Mouse (Mus musculus): ENCODE results near the gene Ccl4. TPM values are rescaled to one million over a fixed set of nuclear protein-coding genes. Genes with fewer than 3 reads are reported as not detected.

Gene Ccl4
- 1.7 and 15.8 TPM in 2 replicates for polyA plus RNA-seq (2015; fragmentation: Nextera tagmentation; extraction: Ambion mirVana)

DNA sequence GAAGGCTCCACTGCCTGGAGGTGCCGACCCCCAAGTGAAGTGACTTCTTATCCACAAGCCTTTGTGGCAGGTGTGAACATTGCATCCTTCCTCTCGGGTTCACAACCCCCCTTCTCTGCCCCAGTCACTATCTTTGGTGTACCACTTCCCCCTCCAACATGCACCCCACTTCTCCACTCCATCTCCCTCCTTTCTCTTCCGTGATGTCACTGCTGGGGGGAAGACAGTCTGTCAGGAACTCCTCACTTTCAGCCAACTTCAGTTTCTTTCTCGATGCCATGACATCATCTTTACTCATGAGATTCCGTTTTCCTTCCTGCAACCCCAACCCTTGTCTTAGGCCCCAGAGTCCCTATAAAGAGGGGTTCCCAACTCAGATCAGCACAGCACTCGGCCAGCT is at the start of gene Ccl4:
Gene Ccl4 (plus strand): TSS at position 381 of the 400 bp plus-strand sequence.
- DNase-seq (ENCODE audit: low spot score) (no peak), ATAC-seq (no peak)
- Histone ChIP-seq H3K4me2 (replicated peaks; ENCODE audit: low read depth, low read length) (no peak within 1 kb of the TSS), H3K36me3 (ENCODE audit: insufficient read depth, low read length) (no peaks in the 10 kb centered on the region), H3K27ac (ENCODE audit: low read length) (no peak within 1 kb of the TSS), H3K27me3 (replicated peaks; ENCODE audit: insufficient read depth, low read length) (no peaks in the 10 kb centered on the region), H3K4me1 (ENCODE audit: insufficient read depth, low read depth, low read length) (no peaks in the 10 kb centered on the region), H3K9ac (replicated peaks; ENCODE audit: low read depth) (no peak within 1 kb of the TSS), H3K4me3 (ENCODE audit: low read depth, low read length) (no peak within 1 kb of the TSS), H3K9me3 (ENCODE audit: low read length) (no peaks in the 10 kb centered on the region)
- WGBS, result 59% methylated on average over 6 of the region's 6 CpGs
- TF ChIP-seq CTCF (IDR thresholded peaks at IDR 0.05) (no peak), EP300 (IDR thresholded peaks at IDR 0.05) (no peak)

DNA sequence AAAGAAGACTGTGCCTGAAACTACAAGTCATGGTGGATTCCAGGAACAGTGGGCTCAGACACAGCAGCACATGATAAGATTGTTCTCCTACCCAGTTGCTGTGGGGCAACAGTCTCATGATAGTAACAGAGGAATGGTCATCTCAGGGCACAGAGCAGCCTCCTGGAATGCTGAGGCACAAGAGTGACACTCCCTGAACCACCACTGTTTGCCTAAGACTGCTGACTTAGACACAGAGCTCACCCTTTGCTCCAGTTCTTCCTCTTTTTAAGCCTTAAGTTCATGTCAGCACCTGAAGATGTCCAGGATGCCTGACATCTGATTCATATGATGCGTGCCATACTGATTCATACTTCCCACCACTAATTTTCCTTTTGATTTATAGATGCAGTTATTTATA is 45.8 kb upstream of the Ccl4 start:
- H3K9ac ChIP-seq (replicated peaks; ENCODE audit: low read depth), result no peak overlapping the region
- DNase-seq (ENCODE audit: low spot score) (peak; percentile 14), ATAC-seq (no peak; the same call in 1 of the 2 replicates)
- no peaks in the 10 kb centered on the region for H3K27me3 ChIP-seq (replicated peaks; ENCODE audit: insufficient read depth, low read length)
- H3K27ac ChIP-seq (ENCODE audit: low read length), result no peak overlapping the region
- WGBS, result 86% methylated on average over 1 of the region's 1 CpGs
- H3K4me3 ChIP-seq (ENCODE audit: low read depth, low read length), result no peak overlapping the region
- H3K4me1 ChIP-seq (ENCODE audit: insufficient read depth, low read depth, low read length), result no peaks in the 10 kb centered on the region
- H3K9me3 ChIP-seq (ENCODE audit: low read length), result no peaks in the 10 kb centered on the region
- no peak overlapping the region for H3K4me2 ChIP-seq (replicated peaks; ENCODE audit: low read depth, low read length)
- H3K36me3 ChIP-seq (ENCODE audit: insufficient read depth, low read length), result no peaks in the 10 kb centered on the region
- TF ChIP-seq CTCF (IDR thresholded peaks at IDR 0.05) (no peak), EP300 (IDR thresholded peaks at IDR 0.05) (no peak)

DNA sequence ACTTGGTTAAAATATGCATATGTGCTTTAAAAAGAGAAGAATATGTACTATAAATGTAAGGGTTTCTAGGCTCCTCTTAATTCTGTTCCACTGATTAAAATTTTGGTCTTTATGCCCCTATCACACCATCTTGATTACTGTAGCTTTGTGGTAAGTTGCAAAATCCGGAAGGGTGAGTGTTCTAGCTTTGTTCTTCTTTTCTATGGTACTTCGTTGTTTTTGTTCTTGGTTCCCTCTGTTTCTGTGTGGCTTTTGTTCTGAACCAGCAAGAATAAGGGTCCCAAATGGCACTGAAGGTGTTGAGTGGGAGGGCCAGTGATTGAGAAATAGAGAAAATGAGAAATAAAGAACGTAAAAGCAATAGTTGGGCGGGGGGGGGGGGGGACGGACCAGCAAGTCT is 44.1 kb upstream of the Ccl4 start:
- DNase-seq (ENCODE audit: low spot score) (no peak), ATAC-seq (no peak)
- Histone ChIP-seq H3K27me3 (replicated peaks; ENCODE audit: insufficient read depth, low read length) (no peaks in the 10 kb centered on the region), H3K4me1 (ENCODE audit: insufficient read depth, low read depth, low read length) (no peaks in the 10 kb centered on the region), H3K4me3 (ENCODE audit: low read depth, low read length) (no peak overlapping the region), H3K36me3 (ENCODE audit: insufficient read depth, low read length) (no peaks in the 10 kb centered on the region), H3K9ac (replicated peaks; ENCODE audit: low read depth) (no peak overlapping the region), H3K4me2 (replicated peaks; ENCODE audit: low read depth, low read length) (no peak overlapping the region), H3K9me3 (ENCODE audit: low read length) (no peaks in the 10 kb centered on the region), H3K27ac (ENCODE audit: low read length) (no peak overlapping the region)
- WGBS, result 58% methylated on average over 5 of the region's 5 CpGs
- TF ChIP-seq CTCF (IDR thresholded peaks at IDR 0.05) (no peak), EP300 (IDR thresholded peaks at IDR 0.05) (no peak)

DNA sequence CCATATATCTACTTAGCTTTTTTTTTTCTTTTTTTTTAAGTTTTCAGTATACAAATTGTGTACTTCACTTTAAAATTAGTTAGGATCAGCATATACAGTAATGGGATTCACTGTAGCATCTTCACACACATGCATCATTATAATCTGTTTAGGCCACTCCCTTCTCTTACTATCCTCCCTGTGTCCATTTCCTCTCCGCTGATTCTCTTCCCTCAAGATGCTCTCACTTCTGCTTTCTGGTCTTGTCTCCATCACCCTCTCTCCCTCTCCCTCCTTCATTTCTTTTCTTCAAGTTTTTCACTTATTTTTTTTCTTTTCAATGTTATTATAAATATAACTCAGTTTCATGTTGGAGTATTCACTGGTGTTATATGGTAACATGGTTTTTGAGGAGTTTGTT is 43.3 kb upstream of the Ccl4 start:
- DNase-seq (ENCODE audit: low spot score) (no peak), ATAC-seq (no peak)
- no peaks in the 10 kb centered on the region for H3K27me3 ChIP-seq (replicated peaks; ENCODE audit: insufficient read depth, low read length)
- no peak overlapping the region for H3K9ac ChIP-seq (replicated peaks; ENCODE audit: low read depth)
- no peaks in the 10 kb centered on the region for H3K36me3 ChIP-seq (ENCODE audit: insufficient read depth, low read length)
- TF ChIP-seq EP300 (IDR thresholded peaks at IDR 0.05) (no peak), CTCF (IDR thresholded peaks at IDR 0.05) (no peak)
- H3K4me3 ChIP-seq (ENCODE audit: low read depth, low read length), result no peak overlapping the region
- no peak overlapping the region for H3K4me2 ChIP-seq (replicated peaks; ENCODE audit: low read depth, low read length)
- no peak overlapping the region for H3K27ac ChIP-seq (ENCODE audit: low read length)
- WGBS, result 100% methylated on average over 1 of the region's 1 CpGs
- no peaks in the 10 kb centered on the region for H3K4me1 ChIP-seq (ENCODE audit: insufficient read depth, low read depth, low read length)
- H3K9me3 ChIP-seq (ENCODE audit: low read length), result no peaks in the 10 kb centered on the region

DNA sequence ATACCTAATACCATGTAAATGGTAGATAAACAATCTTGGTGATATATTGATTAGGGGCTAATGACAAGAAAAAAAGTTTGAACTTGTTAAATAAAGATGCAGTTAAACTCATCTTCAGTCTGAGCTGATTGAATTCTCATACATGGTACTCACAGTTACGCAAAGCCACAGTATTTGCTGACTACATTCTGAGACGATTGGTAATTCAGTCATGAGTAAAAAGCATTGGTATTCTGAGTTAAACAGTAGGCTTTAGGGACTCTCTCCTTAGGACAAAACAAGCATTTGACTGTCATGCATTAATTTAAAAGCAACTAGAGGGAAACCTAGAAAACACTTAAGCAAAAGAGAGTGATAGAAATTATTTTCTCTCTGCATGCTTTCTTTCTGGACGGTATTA is 38.8 kb upstream of the Ccl4 start:
- WGBS, result 74% methylated on average over 3 of the region's 3 CpGs

DNA sequence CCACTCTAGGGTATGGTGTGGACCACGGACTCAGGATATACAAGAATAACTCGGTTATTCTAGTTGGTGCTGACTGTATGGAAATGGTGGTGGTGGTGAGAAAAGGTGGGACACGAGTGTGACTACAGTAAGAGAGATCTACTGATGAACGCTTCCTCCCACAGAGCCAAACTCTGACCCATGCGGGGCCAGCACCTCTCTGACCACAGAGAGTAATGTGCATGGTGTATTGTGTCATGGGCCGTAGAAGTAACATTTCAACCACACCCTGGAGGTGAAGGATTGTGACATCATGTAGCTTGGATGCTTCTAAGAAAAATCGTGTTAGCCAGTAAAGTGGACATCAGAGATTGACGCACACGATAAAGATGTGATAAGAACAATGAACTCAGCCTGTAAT is 33.6 kb upstream of the Ccl4 start:
- no peak overlapping the region for H3K9ac ChIP-seq (replicated peaks; ENCODE audit: low read depth)
- H3K27me3 ChIP-seq (replicated peaks; ENCODE audit: insufficient read depth, low read length), result no peaks in the 10 kb centered on the region
- no peak overlapping the region for H3K4me2 ChIP-seq (replicated peaks; ENCODE audit: low read depth, low read length)
- H3K36me3 ChIP-seq (ENCODE audit: insufficient read depth, low read length), result no peaks in the 10 kb centered on the region
- H3K27ac ChIP-seq (ENCODE audit: low read length), result no peak overlapping the region
- no peak for TF ChIP-seq CTCF (IDR thresholded peaks at IDR 0.05)
- TF ChIP-seq EP300 (IDR thresholded peaks at IDR 0.05), result no peak
- WGBS, result 75% methylated on average over 9 of the region's 9 CpGs
- ATAC-seq (no peak), DNase-seq (ENCODE audit: low spot score) (no peak)
- no peaks in the 10 kb centered on the region for H3K4me1 ChIP-seq (ENCODE audit: insufficient read depth, low read depth, low read length)
- H3K4me3 ChIP-seq (ENCODE audit: low read depth, low read length), result no peak overlapping the region
- H3K9me3 ChIP-seq (ENCODE audit: low read length), result no peaks in the 10 kb centered on the region

More for the DNA sequence above, 38.8 kb upstream of the Ccl4 start:
- Histone ChIP-seq H3K36me3 (ENCODE audit: insufficient read depth, low read length) (no peaks in the 10 kb centered on the region), H3K9ac (replicated peaks; ENCODE audit: low read depth) (no peak overlapping the region), H3K4me2 (replicated peaks; ENCODE audit: low read depth, low read length) (no peak overlapping the region), H3K4me3 (ENCODE audit: low read depth, low read length) (no peak overlapping the region), H3K4me1 (ENCODE audit: insufficient read depth, low read depth, low read length) (no peaks in the 10 kb centered on the region), H3K27me3 (replicated peaks; ENCODE audit: insufficient read depth, low read length) (no peaks in the 10 kb centered on the region), H3K9me3 (ENCODE audit: low read length) (no peaks in the 10 kb centered on the region), H3K27ac (ENCODE audit: low read length) (no peak overlapping the region)
- no peak for TF ChIP-seq EP300 (IDR thresholded peaks at IDR 0.05)
- no peak for TF ChIP-seq CTCF (IDR thresholded peaks at IDR 0.05)
- ATAC-seq, result no peak
- DNase-seq (ENCODE audit: low spot score), result no peak

DNA sequence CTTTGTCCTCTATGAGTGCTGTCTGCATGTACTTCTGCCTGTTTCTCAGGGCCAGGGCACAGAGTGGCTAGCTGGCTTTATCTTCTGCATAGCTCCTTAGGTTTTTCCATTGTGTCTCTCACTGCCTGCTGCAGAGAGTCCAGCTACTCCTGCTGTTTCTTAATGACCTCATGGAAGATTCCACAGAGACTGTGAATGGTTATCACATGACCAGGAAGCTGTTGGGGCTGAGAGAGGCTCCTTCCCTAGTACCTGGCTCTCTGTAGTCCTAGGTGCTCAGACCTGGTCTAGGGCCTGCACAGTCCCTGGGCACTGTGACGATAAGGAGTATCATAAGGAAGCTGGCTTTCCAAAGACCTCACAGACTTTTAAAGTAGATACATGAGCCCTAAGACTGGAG is 31.8 kb upstream of the Ccl4 start:
- Histone ChIP-seq H3K9me3 (ENCODE audit: low read length) (no peaks in the 10 kb centered on the region), H3K9ac (replicated peaks; ENCODE audit: low read depth) (no peak overlapping the region), H3K4me2 (replicated peaks; ENCODE audit: low read depth, low read length) (no peak overlapping the region), H3K36me3 (ENCODE audit: insufficient read depth, low read length) (no peaks in the 10 kb centered on the region), H3K27ac (ENCODE audit: low read length) (no peak overlapping the region), H3K27me3 (replicated peaks; ENCODE audit: insufficient read depth, low read length) (no peaks in the 10 kb centered on the region), H3K4me3 (ENCODE audit: low read depth, low read length) (no peak overlapping the region), H3K4me1 (ENCODE audit: insufficient read depth, low read depth, low read length) (no peaks in the 10 kb centered on the region)
- DNase-seq (ENCODE audit: low spot score), result no peak
- ATAC-seq, result peak; percentile 12; the same call in 1 of the 2 replicates
- TF ChIP-seq CTCF (IDR thresholded peaks at IDR 0.05), result no peak
- TF ChIP-seq EP300 (IDR thresholded peaks at IDR 0.05), result no peak
- WGBS, result 88% methylated on average over 1 of the region's 1 CpGs

All from lung, postnatal 0 days (tissue).